Mouse (Mus musculus): Measurements from ENCODE around the gene Srp68. TPM values are rescaled to one million over a fixed set of nuclear protein-coding genes. Genes with fewer than 3 reads are reported as not detected.

Gene Srp68
- polyA plus RNA-seq, 1 experiment from 2014 or later = 80.5 TPM

DNA sequence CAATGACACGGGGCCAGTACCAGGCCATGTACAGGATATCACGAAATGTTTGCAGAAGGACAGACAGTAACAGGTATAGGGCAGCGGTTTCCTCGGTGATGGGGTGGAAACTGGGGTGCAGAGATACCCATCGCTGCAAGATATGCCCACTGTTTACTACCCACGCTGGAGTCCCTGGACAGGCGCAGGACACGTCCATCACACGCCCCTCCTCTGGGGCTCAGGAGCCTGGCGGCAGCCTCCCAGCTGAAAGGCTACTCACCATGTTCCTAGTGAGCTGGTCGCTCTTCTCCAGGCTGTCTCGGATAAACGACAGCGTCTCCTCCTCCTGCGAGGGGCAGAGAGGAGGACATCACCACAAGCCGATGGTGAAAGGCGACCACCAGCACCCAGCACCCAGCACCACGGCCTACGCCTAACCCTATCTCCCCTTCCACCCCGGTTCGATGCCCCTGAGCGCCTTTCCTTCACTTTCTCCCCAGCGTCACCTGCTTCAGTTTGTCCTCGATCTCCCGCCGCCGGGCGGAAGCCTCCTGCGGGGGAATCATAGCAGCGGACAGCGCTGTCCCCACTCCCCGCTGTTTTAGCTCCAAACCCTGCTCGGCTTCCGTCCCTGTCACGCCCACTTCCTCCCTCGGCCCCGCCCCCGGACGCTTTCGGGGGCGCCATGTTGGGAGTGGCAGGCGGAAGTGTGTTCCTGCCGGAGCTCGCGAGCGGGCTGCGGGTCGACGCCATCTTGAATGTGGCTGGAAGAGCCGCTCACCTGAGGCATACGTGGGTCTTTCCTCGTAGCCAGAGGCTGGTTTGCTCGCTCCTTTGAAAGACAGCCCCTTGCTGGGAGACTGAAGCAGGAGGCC is 32.3 kb upstream of the Srp68 start:
- Histone ChIP-seq H3K9me3 (replicated peaks; ENCODE audit: control insufficient read depth, low read length) (no peaks in the 10 kb centered on the region), H3K4me3 (ENCODE audit: low read depth, low read length) (peak overlapping the region; percentile 80), H3K4me1 (ENCODE audit: control insufficient read depth, insufficient read depth, low read length) (no peaks in the 10 kb centered on the region), H3K9ac (replicated peaks; ENCODE audit: low read length) (peak overlapping the region; percentile 72), H3K27ac (replicated peaks; ENCODE audit: low read depth, low read length) (no peak overlapping the region), H3K27me3 (ENCODE audit: control insufficient read depth, insufficient read depth, low read length) (no peaks in the 10 kb centered on the region), H3K36me3 (replicated peaks; ENCODE audit: control insufficient read depth, insufficient read depth, low read depth, low read length) (peaks cover 7% of the 10 kb centered on the region), H3K4me2 (ENCODE audit: low read depth, low read length) (peak overlapping the region; percentile 70)
- DNase-seq (ENCODE audit: low spot score) (peak; percentile 97), ATAC-seq (replicated peaks; ENCODE audit: insufficient number of reproducible peaks, low FRiP score, low TSS enrichment, low read depth) (peak; percentile 80)
- 2% methylated on average over 53 of the region's 53 CpGs for WGBS

DNA sequence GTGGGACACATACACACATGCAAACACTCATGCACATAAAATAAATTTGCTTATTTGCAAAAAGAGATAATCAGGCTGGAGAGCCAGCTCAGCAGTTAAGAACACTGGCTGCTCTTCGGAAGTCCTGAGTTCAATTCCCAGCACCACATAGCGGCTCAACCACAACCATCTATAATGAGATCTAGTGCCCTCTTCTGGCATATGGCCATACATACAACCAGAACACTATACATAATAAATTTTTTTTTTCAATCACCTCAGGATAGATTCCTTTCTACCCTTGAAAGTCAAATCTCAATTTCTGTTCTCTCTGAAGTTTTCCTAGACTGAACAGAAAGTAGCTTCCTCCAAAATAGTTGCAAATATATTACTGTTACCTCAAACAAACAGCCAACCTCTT is 31.4 kb upstream of the Srp68 start:
- Histone ChIP-seq H3K27me3 (ENCODE audit: control insufficient read depth, insufficient read depth, low read length) (no peaks in the 10 kb centered on the region), H3K4me1 (ENCODE audit: control insufficient read depth, insufficient read depth, low read length) (no peaks in the 10 kb centered on the region), H3K27ac (replicated peaks; ENCODE audit: low read depth, low read length) (no peak overlapping the region), H3K36me3 (replicated peaks; ENCODE audit: control insufficient read depth, insufficient read depth, low read depth, low read length) (peaks cover 7% of the 10 kb centered on the region), H3K4me3 (ENCODE audit: low read depth, low read length) (peak overlapping the region; percentile 80; the same call in 1 of the 2 replicates), H3K9me3 (replicated peaks; ENCODE audit: control insufficient read depth, low read length) (no peaks in the 10 kb centered on the region), H3K9ac (replicated peaks; ENCODE audit: low read length) (no peak overlapping the region), H3K4me2 (ENCODE audit: low read depth, low read length) (peak overlapping the region; percentile 58; the same call in 1 of the 2 replicates)
- WGBS = 96% methylated on average over 2 of the region's 2 CpGs
- DNase-seq (ENCODE audit: low spot score) = no peak
- ATAC-seq (replicated peaks; ENCODE audit: insufficient number of reproducible peaks, low FRiP score, low TSS enrichment, low read depth) = no peak

DNA sequence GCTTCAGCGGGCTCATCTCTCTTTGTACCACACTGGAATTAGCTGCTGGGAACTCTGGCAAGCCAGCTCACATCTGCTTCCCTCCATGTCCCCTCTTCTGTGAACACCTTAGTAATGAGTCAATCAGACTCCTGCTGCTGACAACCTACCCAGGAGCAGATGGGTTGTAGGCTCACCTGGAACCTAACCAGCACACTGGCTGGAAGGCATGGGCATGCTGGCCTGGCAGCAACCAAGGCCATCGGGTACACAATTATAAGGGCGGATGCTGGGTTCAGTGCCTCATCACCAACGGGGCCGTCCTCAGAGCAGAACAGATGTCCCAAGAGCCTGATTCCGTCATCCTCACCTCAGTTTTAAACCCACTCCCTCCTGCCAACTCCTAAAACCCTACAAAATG is 24.6 kb upstream of the Srp68 start:
- Histone ChIP-seq H3K4me2 (ENCODE audit: low read depth, low read length) (no peak overlapping the region), H3K27ac (replicated peaks; ENCODE audit: low read depth, low read length) (no peak overlapping the region), H3K27me3 (ENCODE audit: control insufficient read depth, insufficient read depth, low read length) (no peaks in the 10 kb centered on the region), H3K4me3 (ENCODE audit: low read depth, low read length) (no peak overlapping the region), H3K36me3 (replicated peaks; ENCODE audit: control insufficient read depth, insufficient read depth, low read depth, low read length) (no peaks in the 10 kb centered on the region; the same call in 1 of the 2 replicates), H3K4me1 (ENCODE audit: control insufficient read depth, insufficient read depth, low read length) (no peaks in the 10 kb centered on the region), H3K9me3 (replicated peaks; ENCODE audit: control insufficient read depth, low read length) (no peaks in the 10 kb centered on the region), H3K9ac (replicated peaks; ENCODE audit: low read length) (no peak overlapping the region)
- ATAC-seq (replicated peaks; ENCODE audit: insufficient number of reproducible peaks, low FRiP score, low TSS enrichment, low read depth) = no peak
- WGBS = 86% methylated on average over 6 of the region's 6 CpGs
- no peak for DNase-seq (ENCODE audit: low spot score)

DNA sequence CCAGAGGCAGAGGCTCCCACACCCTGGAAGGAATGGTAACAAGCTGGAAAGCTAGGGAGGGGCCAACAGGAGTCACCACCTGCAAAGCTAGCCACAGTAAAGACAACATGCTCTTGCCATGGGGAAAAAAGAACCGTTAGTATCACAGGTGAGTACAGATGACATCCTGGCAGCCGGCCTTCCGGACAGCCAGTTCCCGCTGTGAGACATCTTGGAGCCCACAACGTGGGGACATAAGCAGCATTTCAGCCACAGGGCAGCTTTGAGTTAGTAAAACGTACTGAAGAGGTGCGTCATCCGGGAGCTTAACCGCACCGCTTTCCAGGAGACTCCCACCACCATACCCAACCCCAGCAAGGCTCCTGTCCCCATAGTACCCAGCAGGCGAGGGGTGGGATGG is 24.2 kb upstream of the Srp68 start:
- Histone ChIP-seq H3K9ac (replicated peaks; ENCODE audit: low read length) (no peak overlapping the region), H3K36me3 (replicated peaks; ENCODE audit: control insufficient read depth, insufficient read depth, low read depth, low read length) (no peaks in the 10 kb centered on the region; the same call in 1 of the 2 replicates), H3K9me3 (replicated peaks; ENCODE audit: control insufficient read depth, low read length) (no peaks in the 10 kb centered on the region), H3K4me1 (ENCODE audit: control insufficient read depth, insufficient read depth, low read length) (no peaks in the 10 kb centered on the region), H3K4me2 (ENCODE audit: low read depth, low read length) (no peak overlapping the region), H3K27me3 (ENCODE audit: control insufficient read depth, insufficient read depth, low read length) (no peaks in the 10 kb centered on the region), H3K27ac (replicated peaks; ENCODE audit: low read depth, low read length) (no peak overlapping the region), H3K4me3 (ENCODE audit: low read depth, low read length) (no peak overlapping the region)
- DNase-seq (ENCODE audit: low spot score) (no peak), ATAC-seq (replicated peaks; ENCODE audit: insufficient number of reproducible peaks, low FRiP score, low TSS enrichment, low read depth) (no peak)
- WGBS = 90% methylated on average over 11 of the region's 11 CpGs

DNA sequence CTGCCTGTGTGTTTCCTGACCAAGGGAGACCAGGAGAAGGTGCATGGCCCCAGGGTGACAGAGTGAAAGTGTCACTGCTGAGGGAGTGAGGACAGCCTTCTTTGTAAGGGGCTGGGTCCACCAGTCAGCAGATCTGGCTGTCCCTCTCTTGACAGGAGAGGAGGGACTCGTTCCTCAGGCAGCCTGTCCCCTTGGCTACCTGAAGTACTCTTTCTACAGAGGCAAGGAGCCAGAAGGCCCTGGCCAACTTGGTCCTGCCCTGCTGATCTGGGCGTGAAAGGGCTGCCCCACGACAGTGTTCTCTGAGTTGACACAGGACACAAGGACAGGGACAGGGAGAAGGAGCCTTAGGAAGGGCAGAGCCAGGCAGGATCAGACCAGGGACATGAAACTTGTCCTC is 23.0 kb upstream of the Srp68 start:
- Histone ChIP-seq H3K4me1 (ENCODE audit: control insufficient read depth, insufficient read depth, low read length) (no peaks in the 10 kb centered on the region), H3K4me3 (ENCODE audit: low read depth, low read length) (no peak overlapping the region), H3K9ac (replicated peaks; ENCODE audit: low read length) (no peak overlapping the region), H3K36me3 (replicated peaks; ENCODE audit: control insufficient read depth, insufficient read depth, low read depth, low read length) (no peaks in the 10 kb centered on the region; the same call in 1 of the 2 replicates), H3K27me3 (ENCODE audit: control insufficient read depth, insufficient read depth, low read length) (no peaks in the 10 kb centered on the region), H3K9me3 (replicated peaks; ENCODE audit: control insufficient read depth, low read length) (no peaks in the 10 kb centered on the region), H3K27ac (replicated peaks; ENCODE audit: low read depth, low read length) (no peak overlapping the region), H3K4me2 (ENCODE audit: low read depth, low read length) (no peak overlapping the region)
- WGBS = 72% methylated on average over 3 of the region's 3 CpGs
- DNase-seq (ENCODE audit: low spot score) (no peak), ATAC-seq (replicated peaks; ENCODE audit: insufficient number of reproducible peaks, low FRiP score, low TSS enrichment, low read depth) (no peak)

DNA sequence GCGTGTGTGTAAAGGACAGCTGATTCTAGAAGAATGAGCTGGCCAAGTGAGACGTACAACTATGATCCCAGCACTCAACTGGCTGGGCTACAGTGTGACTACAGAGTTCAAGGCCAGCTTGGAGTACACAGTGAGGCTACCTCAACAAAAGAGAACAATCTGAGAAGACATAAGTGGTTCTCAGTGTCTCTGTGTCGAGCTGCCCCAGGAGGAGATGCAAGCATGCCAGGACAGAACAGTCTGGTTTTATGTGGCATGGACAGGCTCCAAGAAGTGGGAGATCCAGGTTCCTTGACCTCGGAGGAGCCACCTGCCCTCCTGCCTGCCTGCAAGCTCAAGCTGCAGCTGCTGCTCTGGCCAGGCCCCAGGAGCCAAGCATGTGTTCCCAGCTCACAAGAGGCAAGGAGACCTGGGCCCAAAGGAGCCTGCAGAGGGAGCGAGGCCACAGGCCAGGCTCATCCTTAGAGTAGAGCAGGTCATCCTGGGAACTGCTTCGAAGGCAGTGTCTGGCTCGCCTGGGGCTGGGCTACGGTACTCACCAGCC is 22.2 kb upstream of the Srp68 start:
- no peaks in the 10 kb centered on the region; the same call in none of the 2 replicates for H3K36me3 ChIP-seq (replicated peaks; ENCODE audit: control insufficient read depth, insufficient read depth, low read depth, low read length)
- DNase-seq (ENCODE audit: low spot score) = no peak
- 86% methylated on average over 8 of the region's 8 CpGs for WGBS

DNA sequence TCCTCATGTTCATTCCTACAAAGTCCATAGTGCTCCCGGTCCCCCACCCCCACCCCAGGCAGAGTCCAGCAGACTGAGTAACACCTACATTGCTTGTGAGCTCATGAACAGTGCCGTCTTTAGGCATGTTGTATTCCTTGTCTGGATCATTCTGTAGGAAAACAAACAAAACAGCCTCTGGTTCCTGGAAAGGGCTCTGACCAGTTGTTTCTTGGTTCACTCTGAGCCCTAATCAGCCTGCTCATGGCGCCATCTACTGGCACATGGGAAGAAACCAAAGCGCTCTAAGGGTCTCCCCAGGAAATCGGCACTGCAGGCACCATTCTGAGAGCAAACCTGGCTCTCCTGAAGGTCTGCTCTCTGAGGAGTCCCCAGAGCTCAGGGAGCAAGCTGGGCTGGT is 20.3 kb upstream of the Srp68 start:
- no peak for ATAC-seq (replicated peaks; ENCODE audit: insufficient number of reproducible peaks, low FRiP score, low TSS enrichment, low read depth)
- Histone ChIP-seq H3K4me3 (ENCODE audit: low read depth, low read length) (no peak overlapping the region), H3K9ac (replicated peaks; ENCODE audit: low read length) (no peak overlapping the region), H3K9me3 (replicated peaks; ENCODE audit: control insufficient read depth, low read length) (no peaks in the 10 kb centered on the region), H3K36me3 (replicated peaks; ENCODE audit: control insufficient read depth, insufficient read depth, low read depth, low read length) (no peaks in the 10 kb centered on the region; the same call in none of the 2 replicates), H3K4me1 (ENCODE audit: control insufficient read depth, insufficient read depth, low read length) (no peaks in the 10 kb centered on the region), H3K27ac (replicated peaks; ENCODE audit: low read depth, low read length) (no peak overlapping the region), H3K27me3 (ENCODE audit: control insufficient read depth, insufficient read depth, low read length) (no peaks in the 10 kb centered on the region), H3K4me2 (ENCODE audit: low read depth, low read length) (no peak overlapping the region)
- WGBS = 35% methylated on average over 5 of the region's 5 CpGs
- peak; percentile 82 for DNase-seq (ENCODE audit: low spot score)

More for the DNA sequence above, 22.2 kb upstream of the Srp68 start:
- H3K4me3 ChIP-seq (ENCODE audit: low read depth, low read length) = no peak overlapping the region
- H3K4me1 ChIP-seq (ENCODE audit: control insufficient read depth, insufficient read depth, low read length) = no peaks in the 10 kb centered on the region
- no peaks in the 10 kb centered on the region for H3K9me3 ChIP-seq (replicated peaks; ENCODE audit: control insufficient read depth, low read length)
- ATAC-seq (replicated peaks; ENCODE audit: insufficient number of reproducible peaks, low FRiP score, low TSS enrichment, low read depth) = no peak
- H3K27me3 ChIP-seq (ENCODE audit: control insufficient read depth, insufficient read depth, low read length) = no peaks in the 10 kb centered on the region
- no peak overlapping the region for H3K4me2 ChIP-seq (ENCODE audit: low read depth, low read length)
- no peak overlapping the region for H3K27ac ChIP-seq (replicated peaks; ENCODE audit: low read depth, low read length)
- no peak overlapping the region for H3K9ac ChIP-seq (replicated peaks; ENCODE audit: low read length)

DNA sequence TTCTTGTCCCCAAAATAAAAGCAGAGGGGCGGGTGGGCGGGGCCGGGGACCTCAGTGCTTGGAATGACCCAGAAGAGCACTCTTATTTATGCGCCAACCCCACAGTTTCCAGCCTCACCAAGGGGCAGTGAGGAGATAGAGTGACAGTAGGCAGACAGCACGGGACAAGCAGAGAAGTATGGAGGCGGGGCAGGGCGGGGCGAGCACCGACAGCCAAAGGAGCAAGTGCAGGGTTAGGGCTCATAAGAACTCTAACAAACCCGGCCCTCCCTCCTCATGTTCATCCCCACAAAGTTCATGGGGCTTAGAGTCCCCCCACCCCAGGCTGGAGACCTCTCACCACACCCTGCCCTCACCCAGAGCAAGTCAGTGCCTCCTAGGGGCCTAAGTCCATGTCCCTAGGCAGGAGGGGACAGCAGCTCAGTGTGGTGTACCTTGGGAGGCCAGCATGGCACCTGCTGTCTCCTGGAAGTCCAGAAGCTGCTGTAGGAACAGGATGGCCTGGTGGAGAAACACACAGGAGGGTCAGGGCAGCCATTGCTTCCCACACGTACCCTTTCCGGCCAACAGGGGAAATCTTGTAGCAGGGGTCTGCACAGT is 19.6 kb upstream of the Srp68 start:
- Histone ChIP-seq H3K4me1 (ENCODE audit: control insufficient read depth, insufficient read depth, low read length) (no peaks in the 10 kb centered on the region), H3K36me3 (replicated peaks; ENCODE audit: control insufficient read depth, insufficient read depth, low read depth, low read length) (no peaks in the 10 kb centered on the region; the same call in none of the 2 replicates), H3K9ac (replicated peaks; ENCODE audit: low read length) (no peak overlapping the region), H3K27ac (replicated peaks; ENCODE audit: low read depth, low read length) (no peak overlapping the region), H3K27me3 (ENCODE audit: control insufficient read depth, insufficient read depth, low read length) (no peaks in the 10 kb centered on the region), H3K9me3 (replicated peaks; ENCODE audit: control insufficient read depth, low read length) (no peaks in the 10 kb centered on the region), H3K4me2 (ENCODE audit: low read depth, low read length) (no peak overlapping the region), H3K4me3 (ENCODE audit: low read depth, low read length) (no peak overlapping the region)
- 89% methylated on average over 12 of the region's 12 CpGs for WGBS
- ATAC-seq (replicated peaks; ENCODE audit: insufficient number of reproducible peaks, low FRiP score, low TSS enrichment, low read depth) (no peak), DNase-seq (ENCODE audit: low spot score) (no peak)
